Mouse (Mus musculus) heart, postnatal 36 days (tissue): ENCODE measurements at regions not wholly inside any gene's neighbourhood (a gene's known extent, or its start where the extent isn't known, plus 50 kb on each side); places are given as distances from the start of the nearest gene placed in this dataset.

Source experiments
- DNase-seq, 2 experiments: peaks; one replicate each; pipeline ENCODE4 v3.0.0; 2021 to 2022
- intact Hi-C: fragments of 180-260 bp; cut with DNase I; formaldehyde crosslinking; loops from one replicate; pipeline ENCODE4 v1.15.1; 2025

GRCm38 (mm10) chr19:28134806-28135205 is 123.8 kb upstream of the Rfx3 start:
- intact Hi-C loops: no loop called here
- no peak for DNase-seq

- intact Hi-C loops: loop anchor here (10.0 kb wide), 1 partner anchor 667 kb away; no protein-coding TSS in a partner anchor
- DNase-seq: no peak
Measured at GRCm38 (mm10) chr19:28111263-28112180, 100.6 kb upstream of the Rfx3 start.

GRCm38 (mm10) chr19:28095620-28096019 is 84.7 kb upstream of the Rfx3 start:
- intact Hi-C loops: no loop called here
- DNase-seq: no peak

- DNase-seq: no peak
- intact Hi-C loops: no loop called here
Measured at GRCm38 (mm10) chr19:28092252-28092651, 81.3 kb upstream of the Rfx3 start.

GRCm38 (mm10) chr19:28087607-28088546 is 76.9 kb upstream of the Rfx3 start:
- DNase-seq: no peak
- intact Hi-C loops: no loop called here

- no peak for DNase-seq
- intact Hi-C loops: no loop called here
Measured at GRCm38 (mm10) chr19:28070386-28070785, 59.4 kb upstream of the Rfx3 start.
